Mouse (Mus musculus): ENCODE data around the gene Mbnl3.

The Mbnl3 gene

GRCm38 (mm10) chrX:51206432-51206831 is at the start of gene Mbnl3:
Gene Mbnl3 (minus strand): TSS chrX:51206532.
- no peak for DNase-seq

GRCm38 (mm10) chrX:51205548-51206324 is 596 bp downstream of the Mbnl3 start:
- DNase-seq = peak; percentile 62

- peak; percentile 57 for DNase-seq
These were observed 1.4 kb downstream of the Mbnl3 start for GRCm38 (mm10) chrX:51204626-51205547.

GRCm38 (mm10) chrX:51197012-51197411 is 9.3 kb downstream of the Mbnl3 start:
- no peak for DNase-seq

- no peak for DNase-seq
These were observed 34.4 kb downstream of the Mbnl3 start for GRCm38 (mm10) chrX:51171914-51172313.

- peak; percentile 29 for DNase-seq
These were observed 34.9 kb downstream of the Mbnl3 start for GRCm38 (mm10) chrX:51171413-51171812.

GRCm38 (mm10) chrX:51170404-51170803 is 35.9 kb downstream of the Mbnl3 start:
- DNase-seq = no peak

GRCm38 (mm10) chrX:51169476-51170045 is 36.8 kb downstream of the Mbnl3 start:
- DNase-seq = peak; percentile 15

GRCm38 (mm10) chrX:51167976-51168375 is 38.4 kb downstream of the Mbnl3 start:
- DNase-seq = no peak

GRCm38 (mm10) chrX:51164766-51165165 is 41.6 kb downstream of the Mbnl3 start:
- DNase-seq = no peak

GRCm38 (mm10) chrX:51148436-51148835 is 57.9 kb downstream of the Mbnl3 start:
- DNase-seq = no peak

- peak; percentile 58 for DNase-seq
These were observed 60.0 kb downstream of the Mbnl3 start for GRCm38 (mm10) chrX:51146351-51146750.

- DNase-seq = no peak
These were observed 66.3 kb downstream of the Mbnl3 start for GRCm38 (mm10) chrX:51140055-51140454.

- no peak for DNase-seq
These were observed 75.0 kb downstream of the Mbnl3 start for GRCm38 (mm10) chrX:51131325-51131724.

- no peak for DNase-seq
These were observed 103.6 kb downstream of the Mbnl3 start for GRCm38 (mm10) chrX:51102748-51103147.

- no peak for DNase-seq
These were observed 121.4 kb downstream of the Mbnl3 start for GRCm38 (mm10) chrX:51084972-51085371.

GRCm38 (mm10) chrX:51084211-51084610 is 122.1 kb downstream of the Mbnl3 start:
- no peak for DNase-seq

GRCm38 (mm10) chrX:51076744-51077143 is 129.6 kb downstream of the Mbnl3 start:
- peak; percentile 39 for DNase-seq
